Mouse (Mus musculus) hindbrain, embryonic 15.5 days (tissue): ENCODE measurements around the gene Ppp1r18. TPM values are rescaled to one million over a fixed set of nuclear protein-coding genes. Genes with fewer than 3 reads are reported as not detected.
A peak's percentile ranks its signal among the peaks of the same experiment; 100 is the strongest.

ENCODE experiments used
- ATAC-seq: fragments of 200-750 bp; cut with Nextera tagmentation; 2 replicates; pipeline ENCODE4 v1.8.0; 2017; ENCODE audit warnings: low read depth, moderate number of reproducible peaks, moderate TSS enrichment; ENCODE audit not compliant: low FRiP score
- H3K27ac ChIP-seq: fragments of 300-500 bp; sonication (generic); replicated peaks from 2 replicates; pipeline ENCODE4 v1.5.1; 2015; ENCODE audit warnings: mild to moderate bottlenecking, inconsistent platforms
- H3K27me3 ChIP-seq: fragments of 300-500 bp; sonication (generic); 2 replicates; pipeline ENCODE4 v1.6.1; 2015; ENCODE audit warnings: control low read depth, inconsistent platforms
- H3K36me3 ChIP-seq: fragments of 300-500 bp; sonication (generic); 2 replicates; pipeline ENCODE4 v1.6.1; 2015; ENCODE audit warnings: control low read depth, inconsistent platforms
- H3K4me1 ChIP-seq: fragments of 300-500 bp; sonication (generic); replicated peaks from 2 replicates; pipeline ENCODE4 v1.6.1; 2015; ENCODE audit warnings: control low read depth, inconsistent platforms
- H3K4me2 ChIP-seq: fragments of 300-500 bp; sonication (generic); 2 replicates; pipeline ENCODE4 v1.6.1; 2015; ENCODE audit warnings: moderate library complexity, mild to moderate bottlenecking, inconsistent platforms
- H3K4me3 ChIP-seq: fragments of 300-500 bp; sonication (generic); 2 replicates; pipeline ENCODE4 v1.5.1; 2015; ENCODE audit warnings: mild to moderate bottlenecking, inconsistent platforms
- H3K9ac ChIP-seq: fragments of 300-500 bp; sonication (generic); 2 replicates; pipeline ENCODE4 v1.6.1; 2015; ENCODE audit warnings: inconsistent platforms
- H3K9me3 ChIP-seq: fragments of 300-500 bp; sonication (generic); 2 replicates; pipeline ENCODE4 v1.6.1; 2016; ENCODE audit warnings: control low read depth, inconsistent platforms
- WGBS: fragments of 180-500 bp; shearing (Covaris S2); methylation state at CpG from one replicate; pipeline ENCODE4 v1.1.7; 2015; 5-methylcytosine and 5-hydroxymethylcytosine counted together
- polyA plus RNA-seq: library from polyadenylated mRNA; unstranded; fragments of >200 nt; fragmentation: Nextera tagmentation; extraction: Ambion mirVana; gene quantifications from 2 replicates; pipeline ENCODE4 v1.2.1, GENCODE M21; 2015

Gene Ppp1r18
- polyA plus RNA-seq, 1 experiment from 2014 or later = 24.7 TPM

- 20% methylated on average over 10 of the region's 10 CpGs for WGBS
- no peak for ATAC-seq
- Histone ChIP-seq H3K4me2 (peak overlapping the region; percentile 90), H3K4me1 (peaks cover 50% of the 10 kb centered on the region), H3K9me3 (no peaks in the 10 kb centered on the region), H3K36me3 (no peaks in the 10 kb centered on the region), H3K27me3 (no peaks in the 10 kb centered on the region), H3K27ac (peak overlapping the region; percentile 98), H3K4me3 (peak overlapping the region; percentile 67), H3K9ac (peak overlapping the region; percentile 82)
Observed at GRCm38 (mm10) chr17:35864832-35865353, 500 bp upstream of the Ppp1r18 start.

GRCm38 (mm10) chr17:35866281-35866831 lies 963 bp downstream of the Ppp1r18 start:
- WGBS = under 1% methylated on average over 34 of the region's 38 CpGs
- peak overlapping the region; percentile 98 for H3K27ac ChIP-seq
- H3K27me3 ChIP-seq = no peaks in the 10 kb centered on the region
- H3K9ac ChIP-seq = peak overlapping the region; percentile 82
- H3K4me2 ChIP-seq = peak overlapping the region; percentile 90
- peak overlapping the region; percentile 67 for H3K4me3 ChIP-seq
- 0 out of 2 replicates have a peak, but pooled peaks cover 2% of the 10 kb centered on the region for H3K9me3 ChIP-seq
- peak; percentile 43 for ATAC-seq
- peaks cover 61% of the 10 kb centered on the region for H3K4me1 ChIP-seq
- peaks cover 4% of the 10 kb centered on the region; the same call in 1 of the 2 replicates for H3K36me3 ChIP-seq

GRCm38 (mm10) chr17:35866911-35867890 lies 1.8 kb downstream of the Ppp1r18 start:
- no peak for ATAC-seq
- peak overlapping the region; percentile 67 for H3K4me3 ChIP-seq
- H3K27me3 ChIP-seq = no peaks in the 10 kb centered on the region
- peaks cover 61% of the 10 kb centered on the region for H3K4me1 ChIP-seq
- peak overlapping the region; percentile 90 for H3K4me2 ChIP-seq
- 0 out of 2 replicates have a peak, but pooled peaks cover 2% of the 10 kb centered on the region for H3K9me3 ChIP-seq
- peak overlapping the region; percentile 82 for H3K9ac ChIP-seq
- 6% methylated on average over 26 of the region's 26 CpGs for WGBS
- peaks cover 4% of the 10 kb centered on the region; the same call in 1 of the 2 replicates for H3K36me3 ChIP-seq
- peak overlapping the region; percentile 98 for H3K27ac ChIP-seq

GRCm38 (mm10) chr17:35868165-35868820 lies 2.9 kb downstream of the Ppp1r18 start:
- no peak for ATAC-seq
- H3K36me3 ChIP-seq = peaks cover 4% of the 10 kb centered on the region; the same call in 1 of the 2 replicates
- peak overlapping the region; percentile 75 for H3K27ac ChIP-seq
- peak overlapping the region; percentile 90 for H3K4me2 ChIP-seq
- H3K9me3 ChIP-seq = 0 out of 2 replicates have a peak, but pooled peaks cover 2% of the 10 kb centered on the region
- H3K27me3 ChIP-seq = no peaks in the 10 kb centered on the region
- H3K9ac ChIP-seq = peak overlapping the region; percentile 82
- peaks cover 71% of the 10 kb centered on the region for H3K4me1 ChIP-seq
- WGBS = 25% methylated on average over 17 of the region's 17 CpGs
- H3K4me3 ChIP-seq = peak overlapping the region; percentile 67

GRCm38 (mm10) chr17:35868961-35869345 lies 3.6 kb downstream of the Ppp1r18 start:
- Histone ChIP-seq H3K27me3 (no peaks in the 10 kb centered on the region), H3K27ac (peak overlapping the region; percentile 75), H3K36me3 (peaks cover 4% of the 10 kb centered on the region; the same call in 1 of the 2 replicates), H3K4me3 (peak overlapping the region; percentile 67), H3K9ac (peak overlapping the region; percentile 82), H3K4me1 (peaks cover 78% of the 10 kb centered on the region), H3K9me3 (0 out of 2 replicates have a peak, but pooled peaks cover 2% of the 10 kb centered on the region), H3K4me2 (peak overlapping the region; percentile 90)
- WGBS = 9% methylated on average over 7 of the region's 7 CpGs
- ATAC-seq = no peak

- peaks cover 80% of the 10 kb centered on the region for H3K4me1 ChIP-seq
Observed at GRCm38 (mm10) chr17:35869346-35870067, 4.1 kb downstream of the Ppp1r18 start.

GRCm38 (mm10) chr17:35870151-35870883 lies 4.9 kb downstream of the Ppp1r18 start:
- Histone ChIP-seq H3K4me1 (peaks cover 72% of the 10 kb centered on the region), H3K4me2 (peak overlapping the region; percentile 90), H3K9ac (peak overlapping the region; percentile 82), H3K36me3 (peaks cover 15% of the 10 kb centered on the region), H3K27me3 (no peaks in the 10 kb centered on the region), H3K4me3 (peak overlapping the region; percentile 67), H3K9me3 (0 out of 2 replicates have a peak, but pooled peaks cover 2% of the 10 kb centered on the region), H3K27ac (peak overlapping the region; percentile 75)
- no peak for ATAC-seq
- 65% methylated on average over 9 of the region's 9 CpGs for WGBS

More at GRCm38 (mm10) chr17:35869346-35870067, 4.1 kb downstream of the Ppp1r18 start:
- H3K27ac ChIP-seq = peak overlapping the region; percentile 75
- peak overlapping the region; percentile 90 for H3K4me2 ChIP-seq
- ATAC-seq = no peak
- H3K9ac ChIP-seq = peak overlapping the region; percentile 82
- WGBS = 3% methylated on average over 7 of the region's 7 CpGs
- peak overlapping the region; percentile 67 for H3K4me3 ChIP-seq
- H3K36me3 ChIP-seq = peaks cover 8% of the 10 kb centered on the region; the same call in 1 of the 2 replicates
- no peaks in the 10 kb centered on the region for H3K27me3 ChIP-seq
- 0 out of 2 replicates have a peak, but pooled peaks cover 2% of the 10 kb centered on the region for H3K9me3 ChIP-seq

- Histone ChIP-seq H3K4me2 (peak overlapping the region; percentile 90), H3K4me1 (peaks cover 71% of the 10 kb centered on the region), H3K9ac (0 out of 2 replicates have a peak overlapping the region, but pooled peaks have one; percentile 82), H3K27ac (peak overlapping the region; percentile 75; the same call in 1 of the 2 replicates), H3K9me3 (0 out of 2 replicates have a peak, but pooled peaks cover 2% of the 10 kb centered on the region), H3K27me3 (no peaks in the 10 kb centered on the region), H3K36me3 (peaks cover 21% of the 10 kb centered on the region), H3K4me3 (peak overlapping the region; percentile 67)
- no peak for ATAC-seq
- WGBS = 88% methylated on average over 8 of the region's 8 CpGs
Observed at GRCm38 (mm10) chr17:35870884-35871696, 5.7 kb downstream of the Ppp1r18 start.

DNA sequence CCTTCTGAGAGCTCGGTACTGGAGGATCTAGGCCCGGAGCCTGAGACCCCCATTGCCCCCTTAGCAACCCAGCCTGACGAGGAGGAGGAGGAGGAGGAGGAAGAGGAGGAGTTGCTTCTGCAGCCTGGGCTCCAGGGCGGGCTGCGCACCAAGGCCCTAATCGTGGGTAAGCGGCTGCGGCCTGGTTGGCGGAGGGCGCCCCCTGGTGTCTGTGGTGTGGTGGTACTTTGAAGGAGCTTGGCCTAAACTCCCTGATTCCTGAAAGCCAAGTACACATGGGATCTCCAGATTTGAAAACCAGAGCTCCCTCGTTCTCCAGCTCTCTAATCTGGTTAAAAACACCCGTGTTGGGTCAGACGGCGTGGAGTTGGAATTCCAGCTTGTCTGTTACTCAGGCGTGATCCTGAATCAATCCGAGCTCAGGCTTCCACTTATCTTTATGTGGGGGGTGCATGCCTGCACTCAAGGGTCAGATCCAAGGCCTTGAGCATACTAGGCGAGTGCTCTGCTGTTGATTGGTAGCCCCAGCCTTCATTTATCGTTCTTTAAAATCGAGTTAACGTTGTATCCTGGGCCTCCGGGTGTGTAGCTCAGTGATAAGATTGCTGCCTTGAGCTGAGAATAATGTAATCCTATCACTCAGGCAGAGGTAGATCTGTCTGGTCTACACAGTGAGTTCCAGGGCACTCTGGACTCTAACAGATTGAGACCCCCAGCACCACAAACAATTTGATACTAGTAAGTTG lies 8.6 kb downstream of the Ppp1r18 start:
- WGBS = 31% methylated on average over 21 of the region's 21 CpGs
- Histone ChIP-seq H3K9me3 (0 out of 2 replicates have a peak, but pooled peaks cover 2% of the 10 kb centered on the region), H3K27me3 (no peaks in the 10 kb centered on the region), H3K27ac (0 out of 2 replicates have a peak overlapping the region, but pooled peaks have one; percentile 20), H3K9ac (no peak overlapping the region), H3K4me2 (peak overlapping the region; percentile 27), H3K36me3 (peaks cover 24% of the 10 kb centered on the region), H3K4me3 (peak overlapping the region; percentile 1; the same call in 1 of the 2 replicates), H3K4me1 (peaks cover 50% of the 10 kb centered on the region)
- ATAC-seq = no peak
